Mouse (Mus musculus) lung, adult 2 months (tissue): ENCODE measurements around the gene Ubqln4. TPM values are rescaled to one million over a fixed set of nuclear protein-coding genes. Genes with fewer than 3 reads are reported as not detected.
"Not testable (repeated sequence)": the region's sequence is repeated elsewhere in the genome, so short reads cannot be mapped to it uniquely, and the experiment has no call there.

Experiments used
- DNase-seq: peaks from one replicate; pipeline ENCODE4 v3.0.0; 2022
- H3K4me1 ChIP-seq: fragments of 200-500 bp; 2 replicates; pipeline ENCODE4 v1.6.1; 2011; ENCODE audit warnings: low read length; ENCODE audit not compliant: control insufficient read depth, insufficient read depth
- H3K4me3 ChIP-seq: fragments of 200-500 bp; replicated peaks from 2 replicates; pipeline ENCODE3; 2011; ENCODE audit warnings: low read depth, mild to moderate bottlenecking, control low read depth, low read length; ENCODE audit errors: extremely low read depth
- CTCF ChIP-seq: fragments of 200-500 bp; IDR thresholded peaks from 2 replicates; pipeline ENCODE4 v1.5.1; 2011; ENCODE audit warnings: mild to moderate bottlenecking, low read length, control low read depth; ENCODE audit not compliant: insufficient read depth
- POLR2A ChIP-seq: fragments of 200-500 bp; IDR thresholded peaks from 2 replicates; pipeline ENCODE4 v1.6.1; 2011; ENCODE audit warnings: low read depth, mild to moderate bottlenecking, control low read depth, low read length, borderline replicate concordance; ENCODE audit errors: extremely low read depth
- WGBS: fragments of 180-500 bp; shearing (Covaris S2); methylation state at CpG from one replicate; pipeline ENCODE4 v1.1.7; 2018; 5-methylcytosine and 5-hydroxymethylcytosine counted together
- polyA plus RNA-seq: library from polyadenylated mRNA; depleted of rRNA; stranded (reverse); fragments of >200 nt; gene quantifications from 2 replicates; pipeline ENCODE4 v1.2.3, GENCODE M21; 2012

Ubqln4 gene
- polyA plus RNA-seq, 1 experiment: 52.6 TPM

GRCm38 (mm10) chr3:88573810-88574209, 20.3 kb downstream of the Ubqln4 start:
- DNase-seq: no peak
- WGBS: 93% methylated on average over 2 of the region's 2 CpGs
- TF ChIP-seq POLR2A (no peak), CTCF (no peak)
- no peak overlapping the region for H3K4me3 ChIP-seq
- H3K4me1 ChIP-seq: no peaks in the 10 kb centered on the region

DNA sequence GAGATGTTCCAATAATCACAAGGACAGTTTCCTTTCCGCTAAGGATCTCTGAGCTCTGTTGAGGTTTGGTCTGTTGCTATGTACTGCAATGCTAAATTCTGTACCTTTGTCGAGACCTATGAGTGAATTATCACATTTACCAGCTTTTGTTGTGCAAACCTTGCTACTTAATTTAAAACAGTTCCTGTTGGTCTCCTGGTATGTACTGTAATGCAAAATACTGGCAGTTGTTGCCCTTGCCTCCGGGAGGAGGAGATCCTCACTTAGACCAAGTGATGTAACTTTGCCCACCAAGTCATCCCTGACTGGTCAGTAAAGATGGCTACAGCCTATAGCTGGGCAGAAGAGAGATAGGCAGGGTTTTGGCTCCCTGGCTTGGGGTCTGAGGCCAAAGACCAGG, 22.0 kb downstream of the Ubqln4 start, which contains the start of gene Ssr2:
Ssr2 (plus strand) TSS at position 337 of the 400 bp plus-strand sequence.
- Histone ChIP-seq H3K4me1 (peaks cover 4% of the 10 kb centered on the region; the same call in 1 of the 2 replicates), H3K4me3 (no peak within 1 kb of the TSS)
- DNase-seq: no peak
- TF ChIP-seq CTCF (no peak), POLR2A (no peak)
- WGBS: 87% methylated on average over 3 of the region's 3 CpGs

DNA sequence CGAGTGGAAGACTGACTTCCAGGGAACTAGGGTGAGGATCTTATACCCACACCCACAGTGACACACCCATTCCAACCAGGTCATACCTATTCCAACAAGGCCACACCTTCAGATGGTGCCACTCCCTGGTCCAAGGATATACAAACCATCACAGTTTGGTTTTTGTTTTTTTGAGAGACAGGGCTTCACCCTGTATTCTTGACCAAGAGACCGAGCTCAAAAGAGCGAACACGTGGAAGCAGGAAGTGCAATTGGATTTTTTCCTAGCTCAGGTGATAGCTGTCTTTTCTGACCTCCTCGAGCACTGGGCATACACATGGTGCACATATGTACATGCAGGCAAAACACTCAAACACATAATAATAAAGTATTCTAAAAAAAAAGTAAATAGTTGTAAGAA, 24.3 kb downstream of the Ubqln4 start:
- WGBS: 82% methylated on average over 5 of the region's 5 CpGs
- H3K4me3 ChIP-seq, H3K4me1 ChIP-seq, DNase-seq: not testable (repeated sequence)

DNA sequence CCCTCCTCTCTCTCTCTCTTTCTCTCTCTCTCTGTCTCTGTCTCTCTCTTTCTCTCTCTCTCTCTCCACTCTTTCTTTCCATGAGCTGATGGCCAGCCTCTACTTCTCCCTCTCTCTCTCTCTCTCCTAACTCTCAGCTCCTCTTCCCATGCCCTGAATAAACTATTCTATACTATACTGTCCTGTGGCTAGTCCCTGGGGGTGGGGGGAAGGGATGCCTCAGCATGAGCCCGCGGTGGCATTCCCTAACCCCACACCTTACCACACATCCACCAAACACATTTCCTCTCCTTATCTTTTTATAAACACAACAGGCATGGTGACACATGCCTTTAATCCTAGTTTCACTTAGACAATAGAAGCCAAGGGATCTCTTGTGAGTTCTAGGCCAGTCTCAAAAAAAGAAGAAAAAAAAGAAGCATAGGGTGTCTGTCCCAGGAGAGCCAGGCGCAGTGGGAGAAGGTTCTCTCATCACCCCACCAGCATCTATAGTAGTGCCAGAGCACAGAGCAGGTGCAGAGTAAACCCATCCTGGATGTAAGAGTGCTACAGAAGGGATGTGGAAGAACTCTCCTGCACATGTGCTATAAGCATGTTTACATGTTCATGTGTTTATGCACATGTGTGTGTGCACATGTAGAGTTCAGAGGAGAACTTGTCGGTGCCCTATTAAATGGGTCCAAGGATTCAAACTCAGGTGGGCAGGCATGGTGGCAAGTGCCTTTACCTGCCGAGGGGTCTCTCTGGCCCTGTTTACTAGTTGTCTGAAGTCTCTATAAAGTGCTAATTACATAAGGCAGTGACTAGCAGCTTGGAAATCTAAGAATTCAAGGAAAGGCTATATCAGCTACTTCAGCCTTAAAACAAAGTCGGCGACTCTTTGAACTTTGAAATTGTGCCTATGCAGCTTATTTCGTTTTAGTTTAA, 25.2 kb downstream of the Ubqln4 start:
- 45% methylated on average over 8 of the region's 8 CpGs for WGBS
- H3K4me1 ChIP-seq: peaks cover 6% of the 10 kb centered on the region
- no peak for TF ChIP-seq POLR2A
- no peak for TF ChIP-seq CTCF
- H3K4me3 ChIP-seq: peak overlapping the region; percentile 90
- DNase-seq: no peak

DNA sequence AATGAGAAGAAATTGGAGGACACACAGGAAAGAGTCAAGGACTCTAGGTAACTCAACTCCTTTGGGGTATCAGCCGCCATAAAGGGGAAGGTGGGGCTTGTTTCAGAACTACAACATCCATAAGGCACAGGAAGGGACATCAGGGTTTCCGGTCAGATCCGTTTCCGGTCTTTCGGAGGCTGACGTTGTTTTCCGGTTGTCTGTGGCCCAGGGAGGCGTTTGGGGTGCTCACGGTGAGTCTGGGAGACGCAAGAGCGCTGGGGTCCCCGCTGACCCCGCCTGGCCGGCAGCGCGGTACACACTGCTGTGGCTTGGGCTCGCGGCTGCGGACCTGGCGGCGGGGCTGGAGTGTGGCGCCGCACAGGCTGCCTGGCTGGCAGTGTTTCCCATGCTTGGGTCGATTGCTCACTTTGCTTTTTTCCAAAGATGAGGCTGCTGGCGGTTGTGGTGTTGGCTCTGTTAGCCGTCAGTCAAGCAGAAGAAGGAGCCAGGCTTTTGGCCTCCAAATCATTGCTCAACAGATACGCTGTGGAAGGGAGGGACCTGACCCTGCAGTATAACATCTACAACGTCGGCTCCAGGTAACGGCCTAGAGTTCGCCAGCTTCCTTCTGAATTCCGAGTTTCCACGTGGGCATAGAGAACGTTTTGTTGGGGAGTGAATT, 26.0 kb downstream of the Ubqln4 start:
- H3K4me3 ChIP-seq: peak overlapping the region; percentile 90
- under 1% methylated on average over 34 of the region's 34 CpGs for WGBS
- no peak for TF ChIP-seq CTCF
- TF ChIP-seq POLR2A: peak; percentile 89; the same call in 1 of the 2 replicates

GRCm38 (mm10) chr3:88585769-88586168, 32.2 kb downstream of the Ubqln4 start:
- H3K4me1 ChIP-seq: peaks cover 4% of the 10 kb centered on the region
- TF ChIP-seq POLR2A (no peak), CTCF (no peak)
- no peak overlapping the region for H3K4me3 ChIP-seq
- DNase-seq: no peak
- WGBS: 71% methylated on average over 6 of the region's 6 CpGs

More for the DNA sequence above, 26.0 kb downstream of the Ubqln4 start:
- peaks cover 6% of the 10 kb centered on the region for H3K4me1 ChIP-seq
- DNase-seq: peak; percentile 77

DNA sequence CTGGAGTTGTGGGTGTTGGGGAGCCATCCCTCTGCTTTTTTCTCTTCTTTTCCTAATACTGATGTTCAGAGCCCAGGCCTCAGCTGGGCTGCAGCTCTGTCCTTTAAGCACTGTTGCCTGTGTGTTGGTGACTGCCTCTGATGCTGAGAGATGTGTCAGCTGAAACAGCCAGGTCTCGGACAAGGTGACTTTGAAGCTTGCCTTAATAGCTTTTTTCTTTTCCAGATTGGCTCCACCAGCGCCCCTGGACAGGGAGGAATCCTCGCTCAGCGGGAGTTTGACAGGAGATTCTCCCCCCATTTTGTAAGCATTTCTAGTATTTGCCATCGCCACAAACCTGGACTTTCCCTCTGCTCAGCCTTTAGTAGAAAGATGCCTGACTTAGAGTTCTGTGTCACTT, 33.1 kb downstream of the Ubqln4 start:
- DNase-seq: no peak
- no peak for TF ChIP-seq POLR2A
- TF ChIP-seq CTCF: no peak
- 84% methylated on average over 5 of the region's 5 CpGs for WGBS
- Histone ChIP-seq H3K4me3 (no peak overlapping the region), H3K4me1 (peaks cover 3% of the 10 kb centered on the region; the same call in 1 of the 2 replicates)

DNA sequence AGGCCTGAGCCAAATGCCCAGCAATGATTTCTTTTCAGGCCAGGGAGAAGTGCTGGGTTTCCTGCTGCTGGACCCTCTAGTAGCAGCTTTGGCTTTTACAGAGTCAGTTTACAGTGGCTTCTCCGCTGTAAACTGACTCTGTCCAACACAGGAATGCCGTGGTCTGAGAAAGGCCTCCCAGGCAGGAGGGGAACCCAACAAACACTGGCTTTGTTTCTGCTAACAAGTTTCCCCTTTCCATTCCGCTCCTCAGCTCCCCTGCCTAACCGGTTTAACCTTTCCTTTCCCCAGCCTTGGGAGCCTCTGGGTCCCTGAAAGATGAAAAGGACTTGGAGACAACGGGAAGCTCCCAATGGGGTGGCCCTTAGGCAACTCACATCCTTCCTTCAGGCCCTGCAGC, 36.7 kb downstream of the Ubqln4 start:
- H3K4me3 ChIP-seq: no peak overlapping the region
- no peak for TF ChIP-seq CTCF
- TF ChIP-seq POLR2A: no peak
- H3K4me1 ChIP-seq: peaks cover 12% of the 10 kb centered on the region
- DNase-seq: no peak
- 31% methylated on average over 5 of the region's 5 CpGs for WGBS

GRCm38 (mm10) chr3:88591044-88591443, 37.5 kb downstream of the Ubqln4 start:
- Histone ChIP-seq H3K4me3 (no peak overlapping the region), H3K4me1 (peaks cover 12% of the 10 kb centered on the region)
- WGBS: 46% methylated on average over 3 of the region's 3 CpGs
- DNase-seq: no peak
- no peak for TF ChIP-seq POLR2A
- TF ChIP-seq CTCF: no peak
